Mouse (Mus musculus): ENCODE measurements at regions not wholly inside any gene's neighbourhood (a gene's known extent, or its start where the extent isn't known, plus 50 kb on each side); places are given as distances from the start of the nearest gene placed in this dataset.

DNA sequence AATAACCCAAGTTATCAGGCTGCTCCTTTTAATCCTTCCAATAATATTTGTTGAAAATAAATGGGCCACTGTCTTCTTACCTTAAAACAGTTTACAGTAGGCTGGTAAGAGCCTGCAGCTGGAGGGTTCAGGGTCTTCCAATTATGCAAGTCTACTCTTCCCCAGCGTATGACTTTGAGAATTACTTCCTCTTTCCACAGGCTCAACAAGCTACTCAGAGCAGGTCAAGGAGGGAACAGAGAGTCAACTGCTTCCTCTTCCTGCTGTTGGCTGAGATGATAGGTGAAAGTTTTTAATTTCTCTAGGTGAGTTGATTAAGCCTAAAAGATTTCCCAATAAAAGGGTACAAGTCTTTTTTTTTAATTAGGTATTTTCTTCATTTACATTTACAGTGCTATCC is 176.9 kb upstream of the Nampt start:
- DNase-seq (ENCODE audit: low spot score): no peak

DNA sequence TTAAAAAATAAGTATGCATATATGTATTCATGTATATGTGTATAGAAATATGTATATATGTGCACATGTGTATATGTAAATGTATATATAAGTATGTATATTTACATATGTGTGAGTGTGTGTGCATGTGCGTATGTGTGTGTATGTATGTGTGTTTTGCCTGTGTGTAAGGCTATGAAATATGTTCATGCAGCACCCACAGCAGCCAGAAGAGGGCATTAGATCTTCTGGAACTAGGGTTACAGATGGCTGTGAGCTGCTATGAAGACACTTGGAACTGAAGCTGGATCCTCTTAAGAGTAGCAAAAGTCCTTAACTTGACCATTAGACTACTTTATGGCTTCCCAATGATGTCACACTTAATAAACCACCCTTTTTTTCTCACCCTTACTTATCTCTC is 166.2 kb upstream of the Nampt start:
- no peak for DNase-seq (ENCODE audit: low spot score)

DNA sequence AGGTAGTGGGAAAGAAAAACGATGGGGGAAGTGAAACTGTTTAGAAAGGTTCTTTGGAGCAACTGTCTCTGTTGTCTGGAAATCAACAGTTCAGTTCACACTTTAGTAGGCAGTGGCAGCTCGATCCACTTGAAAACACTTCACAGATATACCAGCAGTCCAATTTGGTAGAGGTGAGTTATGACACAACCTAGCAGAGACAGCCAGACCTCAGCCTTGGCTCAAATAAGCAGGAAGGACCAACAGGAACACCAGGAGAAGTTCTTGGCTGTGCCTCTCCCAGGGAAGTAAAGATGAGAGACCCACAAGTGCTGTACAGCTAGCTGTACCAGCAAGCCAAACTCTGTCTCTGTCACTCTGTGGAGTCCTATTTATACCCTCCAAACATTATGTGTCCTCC is 163.2 kb upstream of the Nampt start:
- DNase-seq (ENCODE audit: low spot score): no peak

DNA sequence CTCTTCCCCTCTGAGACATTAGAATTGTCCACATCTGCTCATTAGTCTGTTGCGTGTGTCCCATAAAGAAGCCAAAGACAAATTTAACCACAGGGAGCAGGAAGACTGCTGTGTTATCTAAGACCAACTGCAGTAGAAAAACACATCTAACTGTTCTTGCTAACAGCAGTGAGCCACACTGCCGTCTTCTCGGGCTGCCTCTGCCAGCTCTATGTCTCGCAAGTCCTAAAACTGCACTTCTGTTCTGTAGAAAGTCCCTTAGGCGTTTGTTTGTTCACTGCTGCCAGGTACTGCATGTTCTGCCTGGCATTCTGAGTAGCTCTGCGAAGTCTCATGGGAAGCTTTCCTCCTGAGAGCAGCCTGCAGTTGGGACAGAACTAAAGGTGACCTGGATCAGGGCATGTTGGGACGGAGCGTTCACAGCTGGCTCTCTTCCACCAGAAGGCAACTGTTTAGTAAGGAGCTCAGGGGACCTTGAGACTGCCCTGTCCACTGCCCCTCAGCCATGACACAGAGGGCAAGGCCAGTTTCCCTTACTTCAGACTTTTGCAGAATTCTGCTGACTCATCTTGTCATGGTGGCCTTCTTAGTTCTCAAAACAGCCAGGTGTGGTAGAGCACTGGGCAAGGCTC is 157.4 kb upstream of the Nampt start:
- no peak for DNase-seq (ENCODE audit: low spot score)

DNA sequence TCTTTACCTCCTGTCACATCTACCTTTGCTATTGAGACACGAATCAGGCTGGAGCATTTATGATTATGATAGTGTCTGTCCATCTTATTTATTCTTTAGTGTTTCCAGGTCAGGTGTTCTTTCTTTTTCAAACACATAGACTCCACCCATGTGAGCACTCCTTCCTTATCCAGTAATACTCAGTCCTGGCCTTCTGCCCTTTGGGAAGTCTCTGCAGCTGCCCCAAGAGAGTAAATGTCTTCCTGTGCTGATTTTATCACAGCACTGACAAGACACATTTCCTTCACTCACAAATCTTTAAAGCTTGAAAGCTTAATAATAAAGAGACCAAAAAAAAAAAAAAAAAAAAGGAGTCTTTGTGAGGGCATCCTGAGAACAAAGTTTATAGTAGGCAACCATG is 153.3 kb upstream of the Nampt start:
- no peak for DNase-seq (ENCODE audit: low spot score)

DNA sequence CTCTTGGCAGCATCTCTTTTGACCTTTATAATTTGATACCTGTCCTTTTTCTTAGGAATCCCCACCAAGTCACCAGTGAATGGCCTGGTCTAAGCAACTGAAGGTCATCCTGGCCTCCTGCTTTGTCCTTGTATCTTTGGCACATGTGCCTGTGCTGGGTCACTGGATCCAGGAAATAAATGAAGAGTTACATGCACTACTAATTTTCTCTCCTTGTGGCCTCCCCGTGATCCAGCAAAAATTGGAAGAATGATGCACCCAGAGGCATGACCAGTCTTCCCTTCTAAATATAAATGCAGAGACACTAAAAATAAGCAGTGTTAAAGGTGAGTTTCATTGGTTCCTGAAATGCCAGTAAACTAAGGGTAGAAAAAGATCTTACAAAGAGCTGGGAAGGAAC is 141.4 kb upstream of the Nampt start:
- no peak for DNase-seq (ENCODE audit: low spot score)

DNA sequence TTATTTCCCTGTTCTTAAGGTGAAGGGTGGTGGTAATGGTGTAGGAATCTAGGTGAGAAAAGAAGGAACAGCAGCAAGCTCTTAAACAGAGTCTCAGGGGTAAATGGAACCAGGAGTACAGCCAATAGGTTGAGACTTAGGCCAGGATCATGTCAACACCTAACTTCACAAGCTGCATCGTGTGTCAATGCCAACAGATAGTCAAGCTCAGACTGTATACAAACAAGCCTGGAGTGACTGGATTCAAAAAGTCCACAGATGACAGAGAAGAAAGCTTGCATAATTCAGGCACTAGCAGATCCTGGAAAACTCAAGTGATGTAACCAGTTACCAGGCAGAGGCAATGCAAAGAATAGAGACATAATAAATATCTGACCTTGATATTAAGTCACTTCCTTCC is 140.6 kb upstream of the Nampt start:
- no peak for DNase-seq (ENCODE audit: low spot score)

DNA sequence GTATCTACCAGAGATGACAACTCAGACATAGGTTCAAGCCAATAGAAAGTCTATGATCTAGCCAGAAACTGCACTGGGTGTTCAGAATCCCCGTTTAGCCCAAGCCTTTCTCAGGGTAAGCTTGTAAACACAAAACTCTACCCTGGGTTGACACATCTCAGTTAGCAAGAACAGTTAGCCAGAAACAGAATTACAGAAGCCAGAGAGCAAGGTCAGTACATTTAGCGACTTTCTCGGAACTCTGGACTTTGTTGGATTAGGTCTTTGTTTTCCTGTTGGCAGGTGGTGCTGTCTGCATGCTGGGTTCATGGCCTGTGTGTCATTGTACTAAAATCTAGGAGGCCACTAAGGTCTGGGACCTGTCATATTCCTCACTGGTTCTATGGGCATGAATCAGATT is 137.4 kb upstream of the Nampt start:
- DNase-seq (ENCODE audit: low spot score): no peak

DNA sequence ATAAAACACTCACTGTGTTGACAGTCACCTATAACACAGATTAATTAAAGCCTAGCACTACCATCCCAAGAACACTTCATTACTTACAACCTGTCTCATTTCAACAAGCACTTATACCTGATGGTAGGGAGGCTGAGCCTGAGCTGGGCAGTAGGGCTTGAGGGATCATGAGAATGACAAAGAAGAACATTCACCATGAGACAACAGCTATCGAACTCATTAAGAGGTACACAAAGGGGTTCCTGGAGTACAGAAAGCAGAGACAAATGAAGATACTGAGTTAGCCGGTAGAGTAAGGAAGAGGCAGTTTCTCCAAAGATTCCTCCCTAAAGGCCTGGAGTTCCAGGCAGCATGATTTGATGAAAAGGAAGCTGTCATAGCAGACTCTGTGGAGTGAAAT is 136.0 kb upstream of the Nampt start:
- DNase-seq (ENCODE audit: low spot score): no peak

DNA sequence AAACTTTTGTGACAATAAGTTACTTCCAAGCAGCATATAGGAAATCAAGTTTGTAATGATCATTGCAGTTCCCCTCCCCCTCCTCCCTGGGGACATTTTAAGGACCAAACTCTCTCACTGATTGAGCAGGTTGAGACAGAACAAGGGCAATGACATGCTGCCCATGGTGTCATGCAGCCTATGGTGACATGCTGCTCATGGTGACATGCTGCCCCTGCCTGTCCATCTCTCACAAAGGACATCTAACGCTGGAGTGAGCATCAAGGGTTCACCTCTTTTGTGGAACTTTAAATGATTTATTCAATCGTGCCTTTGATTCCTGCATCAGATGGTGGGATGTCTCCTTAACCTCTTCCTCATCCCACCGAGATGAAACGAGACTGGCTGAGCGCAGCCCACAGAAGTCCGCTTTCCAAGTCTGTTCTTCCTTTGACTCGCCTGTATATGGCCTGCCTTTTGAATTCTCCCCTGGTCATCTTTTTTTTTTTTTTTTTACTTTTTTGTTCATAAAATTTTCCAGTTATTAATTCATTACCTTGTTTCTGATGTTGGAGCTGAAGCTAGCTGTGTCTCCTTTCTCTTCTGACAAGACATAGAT is 133.5 kb upstream of the Nampt start:
- no peak for DNase-seq (ENCODE audit: low spot score)

DNA sequence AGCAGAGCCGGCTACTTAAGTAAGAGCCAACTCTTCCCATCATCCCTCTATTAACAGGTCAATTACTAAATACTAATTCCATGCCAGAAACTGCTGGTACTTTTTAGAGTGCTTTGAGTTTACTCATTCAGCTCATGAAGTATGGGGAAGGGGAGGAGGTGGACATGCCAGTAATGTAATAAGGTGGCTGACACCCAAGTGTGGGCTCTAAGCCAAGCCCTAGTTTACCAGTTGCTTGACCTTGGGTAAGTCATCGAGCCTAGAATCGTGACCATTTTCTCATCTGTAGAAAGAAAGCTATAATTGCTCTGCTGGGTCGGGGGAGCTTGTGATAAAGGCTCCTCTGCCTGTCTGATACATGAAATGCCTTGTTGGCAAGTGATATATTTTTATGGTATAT is 130.0 kb upstream of the Nampt start:
- DNase-seq (ENCODE audit: low spot score): no peak

DNA sequence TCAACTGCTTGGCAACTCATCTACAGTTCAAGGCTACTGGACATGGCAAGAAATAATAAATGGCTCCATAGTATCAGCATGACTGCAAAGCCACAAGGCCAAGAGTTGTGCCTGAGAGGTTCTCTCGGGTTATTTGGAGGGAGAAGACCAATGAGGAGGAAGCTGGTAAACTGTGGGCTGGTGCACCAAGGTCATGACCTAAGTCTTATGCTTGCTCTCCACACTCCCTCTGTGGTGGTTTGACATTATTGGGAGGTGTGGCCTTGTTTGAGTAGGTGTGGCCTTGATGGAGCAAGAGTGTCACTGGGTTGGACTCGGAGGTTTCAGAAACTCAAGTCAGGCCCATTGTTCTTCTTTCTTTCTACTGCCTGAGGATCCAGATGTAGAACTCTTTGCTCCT is 129.2 kb upstream of the Nampt start:
- DNase-seq (ENCODE audit: low spot score): no peak

DNA sequence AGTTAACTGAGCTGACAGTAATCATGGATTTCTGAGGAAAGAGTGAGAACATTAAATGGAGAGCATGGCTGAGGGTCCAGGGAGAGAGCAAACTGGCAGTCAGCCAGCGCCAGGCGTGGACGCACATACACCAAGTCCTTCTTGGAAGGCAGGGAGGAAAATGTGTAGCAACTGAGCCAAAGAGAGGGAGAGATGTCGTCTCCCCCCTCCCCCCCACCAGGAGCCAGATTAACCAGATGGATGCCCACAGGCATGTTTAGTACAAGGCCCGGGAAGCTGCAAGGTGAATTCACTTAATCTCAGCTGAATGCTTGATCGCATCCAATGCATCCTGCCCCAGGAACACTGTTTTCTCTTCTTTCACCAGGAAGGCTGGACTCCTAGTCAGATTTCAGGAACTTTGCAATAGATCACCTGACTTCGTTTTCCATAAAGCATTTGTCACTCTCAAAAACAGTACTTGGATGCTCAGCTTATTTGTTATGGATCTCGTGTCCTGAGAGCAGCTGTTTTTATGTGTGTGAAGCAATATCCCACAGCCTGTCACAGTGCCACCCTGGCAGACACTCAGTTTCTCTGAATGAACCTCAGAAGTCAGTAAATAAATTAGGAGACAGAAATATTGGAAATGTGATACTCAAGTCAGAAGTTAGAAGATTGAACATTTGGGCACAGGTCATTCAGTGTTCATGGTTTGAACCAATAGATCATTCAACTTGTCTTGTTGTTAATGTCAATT is 127.1 kb upstream of the Nampt start:
- no peak for DNase-seq (ENCODE audit: low spot score)

DNA sequence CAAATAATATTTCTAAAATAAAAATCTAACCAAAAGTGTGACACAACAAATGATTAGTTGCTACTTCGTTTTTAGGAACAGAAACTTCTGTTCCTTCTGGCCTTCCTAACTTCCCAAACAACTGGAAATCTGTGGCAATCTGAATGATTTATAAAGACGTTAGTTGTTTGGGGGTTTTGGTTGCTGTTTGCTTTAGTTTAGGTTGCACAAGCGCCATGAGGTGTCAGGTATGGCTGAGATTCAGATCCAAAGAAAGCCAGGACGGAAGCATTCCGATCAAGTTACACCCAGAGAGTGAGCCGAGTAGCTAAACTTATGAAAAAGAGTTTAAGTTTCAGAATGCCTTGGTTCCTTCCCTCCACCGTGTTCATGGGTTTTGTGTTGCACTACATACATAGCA is 126.4 kb upstream of the Nampt start:
- no peak for DNase-seq (ENCODE audit: low spot score)

DNA sequence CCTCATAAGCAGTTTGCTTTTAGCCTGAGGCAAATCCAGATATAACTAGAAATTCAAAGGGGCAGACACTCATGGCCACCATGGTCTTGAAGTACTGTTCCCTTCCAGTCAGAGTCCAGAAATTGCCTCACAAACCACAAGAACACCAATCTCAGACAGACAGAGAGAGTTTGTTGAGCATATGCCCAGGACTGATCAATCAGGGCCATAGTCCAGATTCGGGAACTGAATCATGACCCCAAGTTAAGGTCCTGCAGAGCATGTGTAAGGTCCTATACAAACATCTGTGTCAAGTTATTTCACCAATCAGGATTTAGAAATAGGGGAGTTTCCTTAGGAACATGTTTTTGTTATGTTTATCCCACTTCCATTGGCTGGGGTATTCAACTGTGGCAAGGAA is 125.7 kb upstream of the Nampt start:
- no peak for DNase-seq (ENCODE audit: low spot score)

DNA sequence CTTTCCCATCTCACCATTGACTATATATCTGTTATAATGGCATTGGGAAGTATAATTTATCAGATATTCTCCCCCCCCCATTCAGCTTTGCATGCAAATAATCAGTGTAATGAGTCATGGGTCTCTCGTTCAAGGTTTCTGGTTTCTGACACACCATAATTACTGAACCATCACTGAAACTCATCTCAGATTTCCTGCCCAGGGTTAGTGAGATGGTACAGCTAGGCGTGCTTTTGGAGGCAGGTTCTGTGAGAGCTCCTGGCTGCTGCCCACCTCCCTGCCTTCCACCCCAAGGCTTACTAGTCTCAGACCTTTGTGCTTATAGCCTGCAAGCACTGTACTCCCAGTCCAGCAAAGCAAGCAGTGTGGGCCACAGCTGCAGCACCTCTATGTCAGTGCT is 122.5 kb upstream of the Nampt start:
- no peak for DNase-seq (ENCODE audit: low spot score)

DNA sequence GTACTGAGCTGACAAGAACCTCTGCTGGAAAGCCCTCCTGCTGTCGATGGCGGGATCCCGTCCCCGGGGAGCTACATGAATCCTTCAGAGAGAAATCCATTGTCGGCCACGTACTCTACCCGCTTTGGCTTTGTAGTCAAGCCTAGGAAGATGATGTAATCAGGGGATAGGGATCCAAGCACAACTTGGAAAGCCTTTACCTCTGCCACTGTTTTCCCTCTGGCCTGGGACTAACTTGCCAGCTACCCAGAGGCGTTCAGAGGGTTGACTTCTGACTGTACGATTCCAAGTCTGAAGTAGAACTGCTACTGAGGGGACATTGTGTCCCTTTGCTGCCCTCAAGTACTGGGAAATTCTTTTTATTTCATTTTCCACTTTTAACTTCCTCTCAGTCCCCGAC is 110.2 kb upstream of the Nampt start:
- no peak for DNase-seq (ENCODE audit: low spot score)

DNA sequence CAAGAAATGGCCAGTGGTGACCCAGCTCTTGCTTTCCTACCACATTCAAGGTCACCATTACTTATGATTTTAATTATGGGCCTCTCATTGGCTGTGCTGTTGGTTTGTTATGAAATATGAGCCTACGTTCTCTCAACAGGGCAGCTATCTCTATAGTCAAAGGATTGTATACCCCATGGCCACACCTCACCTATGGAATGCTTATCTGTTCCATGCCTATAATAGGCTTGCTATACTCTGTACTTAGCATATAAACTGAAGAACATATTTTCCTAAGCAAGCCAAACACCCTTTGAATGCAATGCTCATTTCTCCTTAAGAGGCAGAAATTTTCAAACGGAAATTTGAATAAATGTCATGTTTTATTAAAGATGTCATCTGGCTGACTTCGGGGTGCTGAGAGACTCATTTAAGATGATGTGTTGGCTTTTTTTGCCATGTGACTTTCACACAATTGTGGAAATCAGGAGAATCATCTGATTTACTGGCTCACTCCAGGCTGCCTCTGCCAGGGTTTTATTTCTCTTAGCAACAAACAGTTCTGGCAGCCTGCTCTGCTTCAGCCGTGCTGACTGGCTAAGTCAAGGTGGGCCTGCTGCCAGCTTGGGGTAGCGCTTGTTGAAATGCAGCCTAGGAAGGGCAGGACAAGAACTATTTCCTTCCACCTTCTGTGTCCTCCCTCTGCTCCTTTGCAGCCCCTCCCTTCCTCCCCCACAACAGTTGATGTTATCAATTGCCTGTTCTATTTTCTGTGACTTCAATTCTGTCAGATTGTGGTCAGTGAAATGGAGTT is 102.0 kb upstream of the Nampt start:
- DNase-seq (ENCODE audit: low spot score): peak; percentile 62

DNA sequence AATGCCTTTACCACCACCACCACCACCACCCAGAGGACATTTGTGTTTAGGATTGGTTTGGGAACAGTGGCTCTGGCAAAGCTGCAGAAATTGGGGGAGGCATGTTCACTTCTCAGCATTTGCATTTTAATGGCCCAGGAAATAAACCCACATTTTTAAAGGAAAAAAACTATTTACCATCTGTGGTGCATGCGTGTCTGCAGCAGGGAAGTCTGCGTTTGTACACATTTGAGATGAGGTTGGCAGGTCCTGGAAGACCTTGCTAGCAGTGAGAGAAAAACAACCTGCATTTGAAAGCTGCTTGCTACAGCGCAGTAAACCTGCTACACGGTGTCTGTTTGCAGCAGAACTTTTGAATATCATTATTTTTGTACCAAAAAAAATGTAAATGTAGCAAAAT is 100.1 kb upstream of the Nampt start:
- no peak for DNase-seq (ENCODE audit: low spot score)

DNA sequence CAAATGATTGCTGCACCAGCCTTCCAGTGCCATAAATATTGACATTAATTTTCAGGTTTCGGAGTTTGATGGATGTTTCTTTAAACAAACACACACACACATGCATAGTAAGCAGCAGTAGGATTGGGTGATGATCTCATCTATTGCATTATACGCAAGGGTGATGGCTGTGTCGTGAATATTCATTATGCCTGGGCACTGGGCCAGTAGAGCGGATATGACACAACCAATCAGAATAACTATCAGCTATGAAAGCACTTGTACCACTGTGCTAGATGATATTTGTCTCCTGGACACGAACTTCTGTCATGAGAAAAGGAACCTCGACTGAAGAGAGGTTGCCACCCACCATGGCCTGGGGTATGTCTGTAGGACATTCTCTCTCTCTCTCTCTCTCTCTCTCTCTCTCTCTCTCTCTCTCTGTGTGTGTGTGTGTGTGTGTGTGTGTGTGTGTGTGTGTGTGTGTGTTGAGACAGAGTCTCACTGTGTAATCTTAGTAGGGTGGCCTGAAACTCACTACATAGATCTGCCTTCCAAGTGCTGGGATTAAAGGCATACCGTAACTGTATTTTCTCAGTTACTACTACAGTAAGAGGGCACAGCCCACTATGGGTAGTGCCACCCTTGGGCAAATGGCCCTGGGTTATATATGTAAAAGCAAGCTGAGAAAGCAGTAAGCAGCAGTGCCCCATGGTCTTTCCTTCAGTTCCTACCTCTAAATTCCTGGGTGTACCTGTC is 94.7 kb upstream of the Nampt start:
- DNase-seq (ENCODE audit: low spot score): no peak

DNA sequence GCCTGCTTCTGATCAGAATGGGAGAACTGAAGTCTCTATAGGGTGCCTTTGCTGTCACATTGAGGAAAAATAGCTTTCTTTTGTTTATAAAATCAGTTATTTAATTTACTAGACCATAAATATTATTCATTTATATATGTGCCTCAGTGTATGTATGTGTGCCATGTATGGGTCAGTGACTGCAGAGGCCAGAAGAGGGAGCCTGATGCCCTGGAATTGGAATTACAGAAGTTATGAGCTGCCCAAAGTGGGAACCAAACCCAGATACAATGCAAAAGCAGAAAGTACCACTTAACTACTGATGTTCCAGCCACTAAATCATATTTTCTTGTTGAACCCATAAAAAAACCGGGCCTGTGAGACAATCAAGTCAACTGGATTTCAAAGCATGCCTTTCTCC is 91.8 kb upstream of the Nampt start:
- DNase-seq (ENCODE audit: low spot score): no peak

DNA sequence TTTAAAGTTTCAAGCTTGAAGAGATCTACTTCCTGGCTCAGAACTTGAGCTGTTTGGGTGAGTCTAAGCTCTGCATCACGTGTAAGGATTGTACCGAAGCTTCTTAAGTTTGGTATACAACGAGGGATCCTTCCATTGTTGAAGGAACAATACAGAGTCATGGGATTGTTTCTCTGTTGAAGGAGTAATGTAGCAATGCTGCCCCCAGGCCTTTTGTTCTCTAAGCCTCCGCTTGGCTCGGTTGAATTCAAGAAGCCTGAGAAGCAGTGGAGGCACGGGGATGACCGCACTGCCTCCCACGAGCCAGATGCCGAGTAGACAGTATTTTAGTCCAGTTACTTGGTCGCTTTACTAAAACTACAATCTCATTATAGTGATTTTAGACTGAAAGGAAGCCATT is 90.9 kb upstream of the Nampt start:
- DNase-seq (ENCODE audit: low spot score): no peak
